Mouse (Mus musculus): ENCODE data around the gene Leng8. TPM values are rescaled to one million over a fixed set of nuclear protein-coding genes. Genes with fewer than 3 reads are reported as not detected.
A peak's percentile ranks its signal among the peaks of the same experiment; 100 is the strongest.

Leng8 gene
- total and polyA plus RNA-seq, 3 experiments: 40.8 to 154 (median 132) TPM

DNA sequence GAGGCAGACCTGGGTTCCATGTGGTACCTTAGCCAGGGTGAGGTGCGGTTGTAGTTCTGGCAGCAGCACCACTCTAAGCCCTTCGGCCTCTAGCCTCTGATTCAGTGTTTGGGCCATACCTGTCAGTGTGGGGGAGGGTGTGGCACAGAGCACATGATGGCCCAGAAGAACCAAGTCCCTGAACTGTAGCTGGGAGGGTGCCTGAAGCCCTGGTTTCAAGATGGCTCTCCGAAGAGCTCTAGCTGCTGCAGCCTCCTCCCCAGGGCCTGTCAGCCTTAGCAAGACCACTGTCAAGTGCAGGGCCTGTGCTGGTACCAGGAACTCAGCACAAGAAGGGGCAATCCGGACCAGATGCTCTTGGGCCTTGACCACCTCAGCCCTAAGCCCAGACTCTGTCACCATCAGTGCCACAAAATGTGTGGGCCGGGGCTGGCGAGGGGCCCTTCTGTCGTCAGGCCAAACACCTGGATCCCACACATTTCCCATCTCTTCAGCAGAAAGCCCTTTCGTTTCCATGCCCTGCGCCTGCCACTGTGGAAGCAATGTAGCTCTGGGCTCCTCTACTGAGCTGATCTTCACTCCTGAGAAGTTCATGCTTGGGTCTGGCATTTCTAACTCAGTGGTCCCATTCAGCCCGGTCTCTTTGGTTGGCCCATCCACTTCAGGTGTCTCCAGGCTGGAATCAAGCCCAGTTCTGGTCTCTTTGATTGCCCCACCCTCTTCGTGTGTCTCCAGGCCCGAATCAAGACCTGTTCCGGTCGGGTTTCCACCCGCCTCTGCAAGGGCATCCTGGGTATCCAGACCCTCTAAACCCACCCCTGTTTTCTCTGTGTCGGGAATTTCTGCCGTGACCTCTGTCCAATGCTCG lies 11.7 kb downstream of the Leng8 start:
- H3K4me3 ChIP-seq (ENCODE audit: low read depth, low read length): peak overlapping the region; percentile 84
- H3K36me3 ChIP-seq (replicated peaks): peaks cover 51% of the 10 kb centered on the region
- TF ChIP-seq GATA2 (IDR thresholded peaks at IDR 0.05; ENCODE audit: borderline replicate concordance, low read depth, low read length) (no peak), POLR2AphosphoS5 (IDR thresholded peaks at IDR 0.05; ENCODE audit: insufficient replicate concordance, low read depth, low read length) (peak; percentile 64; the same call in 1 of the 2 replicates)
- no peaks in the 10 kb centered on the region for H3K27me3 ChIP-seq (ENCODE audit: insufficient read depth, low read length)
- H3K4me1 ChIP-seq (ENCODE audit: insufficient read depth, low read depth, low read length): peaks cover 90% of the 10 kb centered on the region
- ATAC-seq (ENCODE audit: extremely low read depth, insufficient number of reproducible peaks, low FRiP score, poor library complexity, severe bottlenecking) (0 out of 2 replicates have a peak, but pooled peaks have one; percentile 0), DNase-seq (ENCODE audit: low spot score) (no peak)
- no peaks in the 10 kb centered on the region for H3K9me3 ChIP-seq (replicated peaks)

DNA sequence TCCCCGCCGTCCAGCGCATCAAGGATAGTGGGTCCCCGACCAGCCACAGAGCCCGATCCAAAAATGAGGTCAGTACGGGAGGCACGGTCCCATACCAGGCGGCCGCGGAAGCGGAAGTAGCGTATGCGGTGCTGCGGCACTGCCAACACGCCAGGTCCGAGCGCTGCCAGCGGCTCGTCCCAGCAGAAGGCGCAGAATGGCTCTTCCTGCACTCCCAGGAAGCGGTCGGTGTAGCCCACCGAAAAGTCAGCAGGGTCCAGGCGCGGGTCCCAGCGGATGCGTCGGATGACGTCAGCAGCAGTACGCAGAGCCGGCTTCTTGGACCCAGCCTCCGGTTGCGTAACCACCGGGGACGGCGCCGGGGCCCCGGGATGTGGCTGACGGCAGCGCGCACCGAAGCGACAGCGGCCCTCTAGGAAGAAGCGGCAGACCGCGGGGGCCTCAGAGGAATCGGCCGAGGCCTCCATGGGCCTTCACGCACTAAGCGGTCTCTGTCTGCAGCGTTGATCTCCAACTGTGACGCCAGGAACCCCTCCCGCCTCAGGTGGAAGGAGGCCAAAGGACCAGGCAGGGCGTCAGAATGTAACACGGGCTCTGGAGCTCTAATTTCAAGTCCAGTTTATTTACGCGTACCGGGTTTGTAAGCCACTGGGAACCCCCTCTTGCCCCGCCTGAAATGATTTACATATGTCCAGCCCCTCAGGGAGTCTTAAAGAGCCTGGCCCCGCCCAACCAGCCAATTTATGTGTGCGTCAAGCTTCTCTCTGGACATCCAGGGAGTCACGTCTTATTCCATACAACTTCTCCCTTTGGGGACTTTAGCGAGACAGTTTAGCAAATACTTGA lies 12.6 kb downstream of the Leng8 start:
- peaks cover 43% of the 10 kb centered on the region for H3K36me3 ChIP-seq (replicated peaks)
- peak overlapping the region; percentile 84 for H3K4me3 ChIP-seq (ENCODE audit: low read depth, low read length)
- no peaks in the 10 kb centered on the region for H3K9me3 ChIP-seq (replicated peaks)
- peak; percentile 50 for ATAC-seq (ENCODE audit: extremely low read depth, insufficient number of reproducible peaks, low FRiP score, poor library complexity, severe bottlenecking)
- no peak for TF ChIP-seq POLR2AphosphoS5 (IDR thresholded peaks at IDR 0.05; ENCODE audit: insufficient replicate concordance, low read depth, low read length)
- no peak for TF ChIP-seq TAL1 (conservative IDR thresholded peaks at IDR 0.05; ENCODE audit: low read depth, low read length)
- no peak for TF ChIP-seq CTCF (IDR thresholded peaks at IDR 0.05; ENCODE audit: low read depth, low read length)
- no peak for TF ChIP-seq GATA2 (IDR thresholded peaks at IDR 0.05; ENCODE audit: borderline replicate concordance, low read depth, low read length)
- TF ChIP-seq GATA1 (IDR thresholded peaks at IDR 0.05; ENCODE audit: borderline replicate concordance, low read length): no peak
- H3K27me3 ChIP-seq (ENCODE audit: insufficient read depth, low read length): no peaks in the 10 kb centered on the region
- peak; percentile 84 for DNase-seq (ENCODE audit: low spot score)
- peaks cover 88% of the 10 kb centered on the region for H3K4me1 ChIP-seq (ENCODE audit: insufficient read depth, low read depth, low read length)

DNA sequence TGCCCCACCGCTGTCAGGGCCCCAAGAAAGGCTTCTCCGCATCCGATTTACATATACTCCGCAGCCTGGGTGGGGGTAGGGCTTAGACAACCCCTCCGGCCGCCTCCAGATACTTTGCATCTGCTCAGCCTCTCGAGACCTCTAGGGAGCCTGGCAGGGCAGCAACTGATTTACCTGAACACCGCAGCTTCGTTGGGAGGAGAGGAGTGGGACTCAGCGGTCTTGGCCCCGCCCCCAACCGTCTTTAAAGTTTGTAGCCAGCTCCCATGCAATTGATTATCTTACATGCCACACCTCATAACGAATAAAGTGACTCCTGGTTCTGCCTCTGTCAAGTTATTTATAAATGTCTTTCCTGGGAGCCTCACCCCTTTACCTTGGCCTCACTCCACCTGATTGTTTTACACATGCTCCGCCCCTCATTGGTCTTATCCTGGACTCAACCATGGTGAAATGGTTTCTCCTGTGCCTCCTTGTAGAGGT lies 13.3 kb downstream of the Leng8 start, which contains the start of gene Leng9:
Leng9 (minus strand) TSS at position 316 of the 483 bp plus-strand sequence.
- ATAC-seq (ENCODE audit: extremely low read depth, insufficient number of reproducible peaks, low FRiP score, poor library complexity, severe bottlenecking) (no peak), DNase-seq (ENCODE audit: low spot score) (no peak)
- H3K36me3 ChIP-seq (replicated peaks): peaks cover 36% of the 10 kb centered on the region
- no peaks in the 10 kb centered on the region for H3K27me3 ChIP-seq (ENCODE audit: insufficient read depth, low read length)
- H3K9me3 ChIP-seq (replicated peaks): no peaks in the 10 kb centered on the region
- peaks cover 84% of the 10 kb centered on the region for H3K4me1 ChIP-seq (ENCODE audit: insufficient read depth, low read depth, low read length)
- peak within 1 kb of the TSS; percentile 84 for H3K4me3 ChIP-seq (ENCODE audit: low read depth, low read length)
- no peak for TF ChIP-seq CTCF (IDR thresholded peaks at IDR 0.05; ENCODE audit: low read depth, low read length)
- TF ChIP-seq POLR2AphosphoS5 (IDR thresholded peaks at IDR 0.05; ENCODE audit: insufficient replicate concordance, low read depth, low read length): no peak
- TF ChIP-seq GATA2 (IDR thresholded peaks at IDR 0.05; ENCODE audit: borderline replicate concordance, low read depth, low read length): no peak
- TF ChIP-seq TAL1 (conservative IDR thresholded peaks at IDR 0.05; ENCODE audit: low read depth, low read length): no peak
- no peak for TF ChIP-seq GATA1 (IDR thresholded peaks at IDR 0.05; ENCODE audit: borderline replicate concordance, low read length)

DNA sequence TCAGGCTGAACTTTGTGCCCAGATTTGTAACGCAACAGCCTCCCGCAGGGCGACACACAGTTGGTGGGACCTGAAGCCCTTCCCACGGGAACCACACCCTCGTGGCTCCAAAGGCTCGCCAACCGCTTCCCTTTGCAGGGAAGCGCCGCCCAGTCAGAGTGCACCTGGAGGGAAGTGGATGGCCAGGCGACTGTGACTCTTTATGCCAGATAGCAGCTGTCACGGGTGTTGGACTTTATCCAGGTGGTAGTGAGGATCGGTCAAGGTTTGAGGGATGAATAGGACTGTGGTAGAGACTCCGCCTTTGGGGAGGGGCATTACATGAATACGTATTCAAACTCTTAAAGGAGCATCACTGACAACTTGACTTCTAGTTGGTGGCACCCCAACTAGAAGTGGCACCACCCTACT lies 14.0 kb downstream of the Leng8 start:
- ATAC-seq (ENCODE audit: extremely low read depth, insufficient number of reproducible peaks, low FRiP score, poor library complexity, severe bottlenecking) (no peak), DNase-seq (ENCODE audit: low spot score) (no peak)
- H3K4me1 ChIP-seq (ENCODE audit: insufficient read depth, low read depth, low read length): peaks cover 77% of the 10 kb centered on the region
- H3K27me3 ChIP-seq (ENCODE audit: insufficient read depth, low read length): no peaks in the 10 kb centered on the region
- H3K4me3 ChIP-seq (ENCODE audit: low read depth, low read length): peak overlapping the region; percentile 84
- no peaks in the 10 kb centered on the region for H3K9me3 ChIP-seq (replicated peaks)
- peaks cover 29% of the 10 kb centered on the region for H3K36me3 ChIP-seq (replicated peaks)
- TF ChIP-seq GATA2 (IDR thresholded peaks at IDR 0.05; ENCODE audit: borderline replicate concordance, low read depth, low read length) (no peak), GATA1 (IDR thresholded peaks at IDR 0.05; ENCODE audit: borderline replicate concordance, low read length) (no peak), CTCF (IDR thresholded peaks at IDR 0.05; ENCODE audit: low read depth, low read length) (no peak), POLR2AphosphoS5 (IDR thresholded peaks at IDR 0.05; ENCODE audit: insufficient replicate concordance, low read depth, low read length) (no peak), TAL1 (conservative IDR thresholded peaks at IDR 0.05; ENCODE audit: low read depth, low read length) (no peak)

DNA sequence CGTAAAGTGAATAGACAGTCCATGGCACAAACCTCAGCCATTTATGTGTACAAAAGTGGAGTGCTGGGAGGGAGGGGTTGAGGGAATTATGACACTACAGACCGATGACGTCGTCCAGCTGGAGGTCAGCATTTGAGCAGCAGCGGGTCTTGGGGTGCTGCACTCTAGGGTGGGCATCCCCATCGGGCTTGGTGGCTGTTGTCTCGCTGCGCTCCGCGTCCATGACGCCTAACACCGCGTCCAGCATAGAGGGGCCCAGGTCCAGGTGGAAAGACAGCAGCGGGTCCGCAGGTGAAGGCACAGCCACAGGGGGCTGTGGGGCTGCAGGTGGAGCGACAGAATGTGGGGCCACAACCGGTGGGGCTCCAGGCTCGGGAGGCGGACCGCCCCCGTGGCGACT lies 14.4 kb downstream of the Leng8 start:
- Histone ChIP-seq H3K4me1 (ENCODE audit: insufficient read depth, low read depth, low read length) (peaks cover 73% of the 10 kb centered on the region), H3K36me3 (replicated peaks) (peaks cover 25% of the 10 kb centered on the region), H3K27me3 (ENCODE audit: insufficient read depth, low read length) (no peaks in the 10 kb centered on the region), H3K4me3 (ENCODE audit: low read depth, low read length) (peak overlapping the region; percentile 37; the same call in 1 of the 2 replicates), H3K9me3 (replicated peaks) (no peaks in the 10 kb centered on the region)
- ATAC-seq (ENCODE audit: extremely low read depth, insufficient number of reproducible peaks, low FRiP score, poor library complexity, severe bottlenecking) (no peak), DNase-seq (ENCODE audit: low spot score) (no peak)
- no peak for TF ChIP-seq GATA2 (IDR thresholded peaks at IDR 0.05; ENCODE audit: borderline replicate concordance, low read depth, low read length)
- TF ChIP-seq GATA1 (IDR thresholded peaks at IDR 0.05; ENCODE audit: borderline replicate concordance, low read length): no peak
- TF ChIP-seq TAL1 (conservative IDR thresholded peaks at IDR 0.05; ENCODE audit: low read depth, low read length): no peak
- TF ChIP-seq CTCF (IDR thresholded peaks at IDR 0.05; ENCODE audit: low read depth, low read length): no peak
- no peak for TF ChIP-seq POLR2AphosphoS5 (IDR thresholded peaks at IDR 0.05; ENCODE audit: insufficient replicate concordance, low read depth, low read length)

DNA sequence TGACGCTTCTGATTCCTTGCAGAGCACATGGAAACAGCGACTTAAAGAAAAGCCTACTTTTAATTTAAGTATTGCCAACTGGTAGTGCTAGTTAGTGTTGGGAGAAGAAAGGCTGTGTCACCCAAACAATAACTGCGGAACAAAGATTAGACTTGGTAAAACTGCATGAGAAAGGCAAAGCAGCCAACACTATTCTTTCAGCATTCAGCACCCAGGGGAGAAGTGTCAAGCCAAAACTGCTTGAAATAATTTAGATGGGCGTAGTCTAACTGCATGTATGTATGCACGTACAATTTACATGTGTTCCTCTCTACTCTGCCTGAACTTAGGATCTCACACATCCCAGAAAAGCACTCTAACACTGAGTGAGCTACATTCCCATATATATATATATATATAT lies 17.5 kb downstream of the Leng8 start:
- TF ChIP-seq TAL1 (conservative IDR thresholded peaks at IDR 0.05; ENCODE audit: low read depth, low read length): no peak
- TF ChIP-seq GATA1 (IDR thresholded peaks at IDR 0.05; ENCODE audit: borderline replicate concordance, low read length): no peak
- TF ChIP-seq CTCF (IDR thresholded peaks at IDR 0.05; ENCODE audit: low read depth, low read length): no peak
- TF ChIP-seq GATA2 (IDR thresholded peaks at IDR 0.05; ENCODE audit: borderline replicate concordance, low read depth, low read length): no peak
- no peak for TF ChIP-seq POLR2AphosphoS5 (IDR thresholded peaks at IDR 0.05; ENCODE audit: insufficient replicate concordance, low read depth, low read length)
- H3K4me3 ChIP-seq (ENCODE audit: low read depth, low read length): no peak overlapping the region
- no peaks in the 10 kb centered on the region for H3K9me3 ChIP-seq (replicated peaks)
- DNase-seq (ENCODE audit: low spot score): no peak
- H3K27me3 ChIP-seq (ENCODE audit: insufficient read depth, low read length): no peaks in the 10 kb centered on the region
- ATAC-seq (ENCODE audit: extremely low read depth, insufficient number of reproducible peaks, low FRiP score, poor library complexity, severe bottlenecking): no peak
- H3K36me3 ChIP-seq (replicated peaks): no peaks in the 10 kb centered on the region
- H3K4me1 ChIP-seq (ENCODE audit: insufficient read depth, low read depth, low read length): peaks cover 43% of the 10 kb centered on the region
